Mouse (Mus musculus) urinary bladder, adult 18-20 months (tissue): ENCODE data around the gene Serpine2.

ENCODE experiments used
- DNase-seq, 2 experiments: peaks; one replicate each; pipeline ENCODE4 v3.0.0; 2022; ENCODE audit warnings: low spot score in 2 of 2, mixed read lengths in 2 of 2

The Serpine2 gene

DNA sequence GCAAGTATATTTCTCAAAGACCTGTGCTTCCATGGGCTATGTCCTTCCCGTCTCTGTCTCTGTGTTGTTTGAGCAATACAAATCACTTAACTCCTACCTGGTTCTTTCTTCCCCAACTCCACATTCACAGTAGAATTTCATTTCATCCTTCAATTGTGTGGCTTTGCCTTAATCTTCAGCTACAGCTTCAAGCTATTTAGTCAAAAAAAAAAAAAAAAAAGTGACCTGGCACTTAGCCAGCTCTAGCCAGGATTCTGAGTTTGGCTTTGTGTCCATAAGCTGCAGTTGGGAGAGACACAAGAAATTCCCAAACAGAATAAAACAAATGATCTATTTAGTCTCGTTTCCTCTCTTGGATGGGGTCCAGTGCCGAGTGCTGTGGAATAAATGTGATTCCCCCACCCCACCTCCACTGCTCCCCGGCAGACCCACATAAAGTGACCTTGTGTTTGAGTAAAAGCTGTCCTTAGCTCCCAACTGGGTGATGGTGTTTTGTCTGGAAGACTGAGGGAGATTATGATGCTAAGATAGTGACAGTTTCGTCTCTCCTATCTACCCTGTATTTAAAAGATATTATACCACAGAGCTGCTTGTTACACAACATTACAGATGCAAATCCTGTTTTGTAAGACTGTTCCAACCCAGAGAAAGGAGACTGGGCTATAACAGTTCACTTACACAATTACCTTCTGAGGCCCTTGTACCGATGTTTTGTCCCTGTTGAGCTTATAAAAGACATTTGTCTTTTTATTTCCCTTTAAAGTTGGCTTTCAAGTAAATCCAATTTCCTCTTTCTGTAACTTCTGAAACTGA lies at the start of gene Serpine2:
Gene Serpine2 (minus strand): TSS at position 51 of the 813 bp plus-strand sequence.
- no peak for DNase-seq

DNA sequence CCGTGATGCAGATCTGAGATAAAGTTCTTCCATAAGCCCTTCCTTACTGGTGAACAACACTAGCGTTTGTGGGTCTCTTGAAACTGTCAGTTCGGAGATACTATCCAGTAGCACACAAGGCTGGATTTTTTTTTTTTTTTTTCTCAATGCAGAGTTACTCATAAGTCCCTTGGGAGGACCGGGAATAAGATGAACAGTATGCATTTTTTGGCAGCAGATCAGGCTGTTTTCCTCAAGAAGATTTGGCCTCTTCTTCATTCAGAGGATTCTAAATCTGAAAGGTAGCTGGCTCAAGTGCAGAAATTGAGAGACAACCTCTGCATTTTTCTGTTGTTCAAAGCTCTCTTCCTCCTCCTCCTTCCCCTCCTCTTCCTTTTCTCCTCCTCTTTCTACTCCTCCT lies 46.8 kb upstream of the Serpine2 start:
- DNase-seq, result no peak

DNA sequence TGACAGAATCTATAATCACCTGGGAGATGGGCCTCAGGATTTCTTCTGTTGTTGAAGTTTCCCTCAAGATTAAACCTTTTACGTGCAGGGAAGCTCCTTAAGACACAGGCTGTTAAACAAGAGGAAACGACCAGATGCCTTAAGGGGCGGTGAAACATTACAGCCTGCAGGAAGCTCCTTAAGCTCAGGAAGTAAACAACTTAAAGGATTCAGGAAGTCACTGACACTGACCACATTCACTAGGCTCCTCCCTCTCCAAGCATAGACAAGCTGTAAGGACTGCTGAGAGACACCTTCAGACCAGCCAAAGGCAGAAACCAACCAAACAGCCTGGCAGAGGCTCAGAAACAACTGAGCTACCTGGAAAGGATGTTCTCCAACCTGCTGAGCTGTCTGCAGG lies 44.3 kb upstream of the Serpine2 start:
- no peak for DNase-seq

DNA sequence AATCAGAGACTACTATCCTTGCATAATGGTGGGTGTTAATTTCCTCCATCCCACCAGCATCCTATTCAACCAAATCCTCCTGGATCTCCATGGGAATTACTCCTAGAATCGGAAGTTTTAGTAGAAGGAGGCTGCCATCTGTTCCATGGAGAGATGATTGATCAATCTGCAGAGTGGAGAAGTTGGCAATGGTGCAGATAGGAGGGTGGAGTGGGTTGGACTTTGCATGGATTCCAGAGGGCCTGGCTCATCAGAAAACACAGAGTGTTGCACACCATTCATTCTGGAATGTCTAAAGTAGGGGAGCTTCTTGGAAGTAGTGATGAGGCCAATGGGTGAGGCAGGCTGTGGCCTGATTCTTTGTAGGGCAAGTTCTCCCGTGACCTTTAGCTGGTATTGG lies 41.9 kb upstream of the Serpine2 start:
- DNase-seq, result no peak

DNA sequence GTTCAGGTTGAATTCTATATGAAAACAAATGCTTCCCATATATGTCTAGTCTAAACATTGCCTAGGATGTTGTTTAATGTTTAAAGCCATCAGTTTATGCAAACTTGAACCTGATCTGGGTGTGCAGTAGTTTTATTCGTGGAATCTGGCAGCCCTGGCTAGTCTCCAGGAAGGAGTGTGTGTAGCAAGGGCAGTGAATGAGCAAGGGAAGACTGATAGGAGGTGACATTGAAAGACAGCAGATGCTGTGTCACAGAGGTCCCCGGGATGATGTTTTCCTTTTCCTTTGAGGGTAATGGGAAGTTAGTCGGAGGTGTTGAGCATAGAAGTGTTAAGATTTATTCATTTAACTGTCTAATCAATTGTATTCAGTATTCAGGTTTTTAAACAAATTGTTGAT lies 21.7 kb upstream of the Serpine2 start:
- DNase-seq, result no peak

DNA sequence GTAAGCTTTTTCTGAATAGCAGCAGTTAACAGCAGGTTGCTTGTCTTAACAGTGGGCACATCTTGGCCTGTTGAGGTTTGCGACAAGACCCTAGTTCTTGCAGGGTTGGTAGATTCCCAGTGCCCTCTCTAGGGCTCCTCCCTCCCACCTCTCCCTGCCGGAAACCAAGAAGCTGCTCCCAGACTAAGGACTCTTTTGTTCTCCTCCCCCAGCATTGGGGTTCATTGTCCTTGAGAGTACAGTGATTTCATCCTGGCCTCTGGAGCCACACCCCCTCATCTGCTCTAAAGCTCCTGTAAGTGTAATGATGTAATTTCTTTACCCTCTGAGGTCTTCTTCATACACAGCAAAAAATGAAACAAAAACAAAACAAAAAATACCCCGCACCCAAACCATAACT lies 13.8 kb upstream of the Serpine2 start:
- DNase-seq, result no peak

DNA sequence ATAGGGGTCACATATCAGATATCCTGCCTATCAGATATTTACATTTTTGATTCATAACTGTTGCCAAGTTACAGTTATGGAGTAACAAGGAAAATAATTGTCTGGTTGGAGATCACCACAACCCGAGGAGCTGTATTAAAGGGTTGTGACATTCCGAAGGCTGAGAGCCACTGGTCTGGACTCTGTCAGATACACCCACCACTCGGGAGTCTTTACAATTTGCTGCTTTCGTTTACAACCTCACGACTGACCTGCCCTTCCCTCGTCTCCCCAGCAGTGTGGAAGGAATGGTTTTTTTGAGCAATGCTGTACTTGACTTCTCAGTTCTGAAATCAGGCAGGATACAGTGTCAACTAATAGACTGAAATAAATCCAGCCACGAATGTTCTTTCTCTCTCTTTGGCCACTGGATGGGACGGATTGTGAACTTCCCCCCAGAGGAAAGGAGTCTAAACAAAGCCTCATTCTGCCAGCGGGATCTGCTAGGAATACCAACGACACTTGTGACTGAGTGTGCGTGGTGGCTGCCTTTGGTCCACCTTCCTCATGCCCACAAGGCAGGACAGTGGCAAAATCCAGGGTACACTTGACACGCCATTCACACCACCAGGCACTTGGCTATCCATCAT lies 455 bp downstream of the Serpine2 start:
- no peak for DNase-seq

DNA sequence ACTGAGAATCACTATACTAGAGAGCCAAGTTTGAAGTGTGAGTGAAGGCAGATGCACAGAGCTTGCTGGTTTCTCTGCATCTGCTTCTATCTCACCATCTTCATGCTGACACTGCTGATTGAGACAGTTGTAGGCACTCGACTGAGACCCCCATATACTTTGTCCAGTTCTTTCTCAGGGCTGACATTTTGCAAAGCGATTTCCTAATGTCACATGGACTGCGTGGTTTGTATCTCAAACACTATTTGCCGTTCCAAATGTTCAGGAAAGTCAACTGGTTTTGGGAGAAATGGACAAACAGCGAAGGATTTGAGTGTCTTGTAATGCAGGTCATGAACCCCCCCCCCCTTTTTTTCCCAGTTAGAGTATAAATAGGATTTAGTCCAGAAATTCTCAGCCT lies 1.0 kb downstream of the Serpine2 start:
- no peak for DNase-seq

DNA sequence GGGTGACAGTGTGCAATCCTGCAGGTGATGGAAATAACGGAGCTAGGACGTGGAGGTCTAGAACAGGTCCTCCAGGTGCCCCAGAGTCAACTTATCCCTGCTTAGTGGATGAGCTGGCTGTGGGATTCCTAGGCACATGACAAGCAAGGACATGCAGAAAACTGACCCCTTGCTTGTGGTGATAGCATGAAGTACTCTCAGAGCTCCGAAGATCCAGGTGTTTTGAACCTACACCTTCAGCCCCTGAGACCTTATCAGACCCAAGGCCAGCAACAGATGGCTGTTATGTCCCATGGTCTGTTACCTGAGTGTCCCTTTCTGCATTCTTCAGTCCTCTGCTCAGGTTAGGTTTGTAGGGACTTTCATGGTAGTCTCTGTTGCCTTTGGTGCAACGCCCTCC lies 2.0 kb downstream of the Serpine2 start:
- no peak for DNase-seq

DNA sequence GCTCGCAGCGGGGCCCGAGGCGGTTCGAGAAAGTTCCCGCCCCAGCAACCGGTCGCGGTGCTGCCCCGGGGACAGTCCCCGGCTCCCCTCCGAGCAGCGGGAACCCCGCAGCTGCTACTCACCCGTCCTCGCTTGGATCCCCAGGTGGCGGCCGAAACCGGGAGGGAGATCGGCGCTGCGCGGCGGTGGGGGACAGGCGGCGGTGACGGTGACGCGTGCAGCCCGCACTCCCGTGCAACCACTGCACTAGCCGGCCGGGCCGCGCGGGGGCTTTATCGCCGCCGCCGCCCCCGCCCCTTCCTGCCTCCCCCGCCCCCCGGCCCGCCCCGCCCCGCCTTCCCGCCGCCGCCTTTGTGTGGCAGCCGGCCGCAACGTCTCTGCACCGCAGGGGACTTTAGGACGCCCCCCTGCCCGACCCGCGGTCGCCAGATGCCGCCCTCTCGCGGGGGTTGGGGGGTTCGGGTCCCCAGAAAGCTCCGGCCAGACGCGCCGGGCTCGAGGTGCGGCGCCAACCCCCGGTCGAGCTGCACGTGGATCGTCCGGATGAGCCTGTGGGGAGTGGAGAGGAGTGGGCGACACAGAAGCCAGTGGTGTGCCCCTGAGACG lies 2.5 kb downstream of the Serpine2 start:
- peak in 1 of 2 experiments; percentile 41 for DNase-seq

DNA sequence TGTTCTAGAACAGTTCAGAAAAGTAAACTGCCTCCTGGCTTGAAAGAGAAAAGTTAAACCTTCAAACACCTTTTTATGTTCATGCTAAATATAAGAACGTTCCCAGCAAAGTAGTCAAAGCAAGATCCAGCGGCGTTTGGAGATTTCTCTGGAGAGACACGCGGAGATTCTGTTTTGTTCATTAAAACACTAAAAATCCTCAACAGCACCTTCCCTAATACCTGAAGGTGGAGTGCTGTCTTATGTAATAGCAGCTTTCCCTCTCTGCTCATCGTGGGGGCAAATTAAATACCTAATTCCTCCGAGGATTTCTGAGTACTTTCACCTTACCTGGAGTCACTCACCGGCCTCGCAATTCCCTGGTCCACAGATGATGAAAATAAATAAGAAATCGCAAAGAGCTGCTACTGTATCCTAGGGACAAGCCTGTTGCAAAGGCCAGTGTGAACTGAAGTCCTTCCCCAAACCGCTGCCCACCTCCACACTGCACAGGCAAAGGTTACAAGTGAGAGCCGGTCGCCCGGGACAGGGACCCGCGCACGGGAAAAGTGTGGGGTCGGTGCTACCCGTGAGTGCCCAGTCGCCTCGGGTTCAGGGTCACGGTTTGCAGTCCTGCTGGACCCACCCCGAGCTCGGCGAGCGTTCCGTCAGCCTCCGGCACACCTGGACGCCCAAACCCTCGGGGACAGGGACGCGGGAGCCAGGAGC lies 3.1 kb downstream of the Serpine2 start:
- no peak for DNase-seq

DNA sequence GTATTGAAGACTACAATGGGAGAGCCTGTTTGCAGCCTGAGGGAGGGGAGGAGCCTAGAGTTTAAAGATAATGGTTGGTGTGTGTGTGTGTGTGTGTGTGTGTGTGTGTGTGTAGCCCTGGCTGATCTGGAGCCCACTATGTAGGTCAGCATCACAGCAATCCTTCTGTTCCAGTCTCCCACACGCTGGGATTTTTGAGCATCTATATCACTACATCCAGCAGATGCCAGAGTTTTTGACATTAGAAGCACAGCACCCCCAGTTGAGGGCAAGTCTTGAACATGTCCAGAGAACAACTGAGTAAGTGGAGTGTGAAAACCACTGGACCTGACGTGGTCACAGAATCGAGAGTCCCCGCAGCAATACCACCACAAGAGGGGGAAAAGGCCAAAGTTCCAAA lies 4.2 kb downstream of the Serpine2 start:
- DNase-seq, result no peak

DNA sequence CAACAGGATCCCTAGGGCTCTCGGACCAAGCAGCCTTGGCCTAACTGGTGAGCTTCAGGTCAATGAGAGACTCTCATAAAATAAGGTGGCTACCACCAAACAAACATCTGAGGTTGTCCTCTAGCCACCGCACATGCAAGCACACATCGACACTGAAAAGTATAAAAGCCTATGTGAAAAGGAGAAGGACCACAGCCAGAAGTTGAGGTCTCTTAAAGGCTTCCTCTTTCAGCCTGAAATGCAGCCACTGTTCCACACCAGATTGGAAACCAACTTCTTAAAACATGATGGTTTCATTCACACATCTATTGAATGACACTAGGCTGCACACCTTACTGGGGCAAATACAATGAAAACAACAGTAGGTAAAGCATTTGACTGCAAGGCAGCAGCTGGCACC lies 7.5 kb downstream of the Serpine2 start:
- no peak for DNase-seq

DNA sequence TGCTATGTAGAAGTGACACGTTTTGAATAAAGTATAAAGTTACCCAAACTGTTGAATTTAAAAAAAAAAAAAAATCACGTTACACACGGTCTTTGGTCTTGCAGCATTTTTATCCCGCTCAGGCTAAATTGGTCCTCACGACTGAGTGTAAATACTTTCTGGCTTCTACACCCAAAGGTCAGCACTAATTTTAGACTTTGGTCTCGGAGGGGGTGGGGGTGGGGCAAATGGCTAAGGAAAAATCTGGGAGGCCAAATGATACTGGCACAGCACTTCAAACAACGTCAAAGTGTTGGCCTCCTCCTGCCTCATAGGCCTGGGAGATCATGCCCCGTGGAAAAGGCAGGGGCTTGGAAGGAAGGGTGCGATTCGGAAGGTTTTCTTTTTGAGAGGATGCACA lies 10.6 kb downstream of the Serpine2 start:
- DNase-seq, result no peak

DNA sequence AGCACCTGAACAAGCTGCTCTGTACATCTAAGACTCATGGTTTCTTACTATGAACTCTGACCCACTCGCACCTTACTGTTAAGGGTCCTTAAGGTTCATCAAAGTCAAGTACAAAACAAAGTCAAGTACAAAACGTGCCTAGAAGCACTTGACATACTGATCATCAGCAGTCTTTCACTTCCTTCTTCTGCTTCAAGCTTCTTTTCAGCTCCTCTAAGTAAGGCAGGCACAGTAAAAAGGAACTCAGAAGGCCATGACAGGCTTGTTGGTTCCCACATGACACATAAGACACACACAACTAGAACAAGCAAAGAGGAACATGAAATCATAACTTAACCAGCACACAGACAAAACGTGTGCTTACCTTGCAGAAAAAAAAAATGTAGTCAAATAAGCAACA lies 12.3 kb downstream of the Serpine2 start:
- no peak for DNase-seq

DNA sequence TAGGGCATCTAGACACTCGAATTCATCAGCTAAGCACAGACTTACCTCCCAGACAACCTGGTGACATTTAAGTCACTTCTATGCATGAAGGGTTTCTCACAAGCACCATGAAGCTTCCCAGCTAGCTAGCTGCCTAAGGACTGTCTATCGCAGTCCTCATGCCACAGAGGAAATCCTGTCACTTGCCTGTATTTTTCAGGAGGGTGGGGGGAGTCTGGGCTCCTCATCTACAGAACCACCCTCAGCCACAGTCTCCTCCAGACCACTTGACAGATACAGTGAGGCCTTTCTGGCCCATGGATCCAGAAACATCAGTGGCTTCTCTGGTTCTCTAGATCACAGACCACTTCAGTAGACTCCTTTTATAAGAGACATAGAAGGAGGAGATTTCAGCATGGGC lies 14.1 kb downstream of the Serpine2 start:
- no peak for DNase-seq

DNA sequence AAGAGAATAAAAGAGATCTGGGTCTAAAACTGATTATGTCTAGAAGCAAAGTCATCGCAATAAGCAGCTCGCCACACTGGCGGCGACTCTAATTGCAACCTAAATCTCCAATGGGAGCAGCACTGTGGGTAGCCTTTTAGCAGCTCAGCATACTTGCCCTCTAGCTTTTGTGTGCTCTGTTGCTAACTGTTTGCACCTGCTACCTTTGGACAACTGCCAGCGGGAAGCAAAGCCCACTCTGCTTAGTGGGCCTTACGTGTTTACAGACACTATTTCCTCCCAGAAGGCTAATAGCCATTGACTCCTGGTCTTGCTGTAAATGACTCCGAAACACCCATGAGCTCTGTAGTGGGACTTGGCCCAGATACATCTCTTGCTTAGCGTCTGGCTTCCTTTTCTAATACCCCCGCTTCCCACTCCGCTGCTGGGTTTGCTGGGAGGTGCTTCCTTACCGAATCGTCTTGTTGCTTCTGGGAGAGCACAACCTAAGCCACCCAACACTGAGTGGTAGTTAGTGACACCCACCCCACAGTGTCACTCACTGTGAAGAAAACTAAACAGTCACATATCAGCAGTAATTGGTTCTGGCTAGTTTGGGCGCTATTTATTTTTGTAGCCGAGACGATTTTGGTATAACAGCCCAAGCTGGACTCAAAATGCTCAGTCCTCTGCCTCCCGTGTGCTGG lies 28.1 kb downstream of the Serpine2 start:
- DNase-seq, result no peak

DNA sequence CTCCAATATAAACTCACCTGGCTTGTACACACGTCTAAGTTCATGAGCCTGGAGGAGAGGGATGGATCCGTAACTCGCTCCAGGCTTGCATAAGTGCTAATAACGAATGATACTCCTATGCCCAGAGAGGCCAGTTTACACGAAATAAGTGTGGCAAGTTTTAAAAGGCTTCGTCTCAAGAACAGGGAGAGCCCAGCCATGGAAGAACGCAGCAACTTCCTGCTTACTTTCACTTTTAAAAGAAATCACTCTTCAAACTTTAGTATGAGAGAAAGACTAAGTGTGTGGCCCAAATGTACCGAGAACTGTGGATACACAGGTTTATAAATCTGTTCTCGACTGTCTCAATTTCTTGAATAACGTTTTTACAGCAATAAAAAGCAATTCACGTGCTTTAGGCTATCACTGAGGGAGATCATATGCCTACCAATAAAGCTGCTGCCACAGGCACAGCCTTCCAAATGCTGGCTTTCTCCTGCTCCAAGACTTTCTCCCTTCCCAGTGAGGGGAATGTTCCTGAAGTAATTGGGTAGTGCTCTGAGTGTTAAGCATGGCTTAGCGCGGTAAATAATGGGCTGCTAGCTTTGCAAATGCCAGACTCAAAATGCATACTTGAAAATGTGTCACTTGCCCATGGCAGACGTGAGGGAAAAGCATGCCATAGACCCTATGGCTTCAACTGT lies 36.9 kb downstream of the Serpine2 start:
- DNase-seq, result no peak

DNA sequence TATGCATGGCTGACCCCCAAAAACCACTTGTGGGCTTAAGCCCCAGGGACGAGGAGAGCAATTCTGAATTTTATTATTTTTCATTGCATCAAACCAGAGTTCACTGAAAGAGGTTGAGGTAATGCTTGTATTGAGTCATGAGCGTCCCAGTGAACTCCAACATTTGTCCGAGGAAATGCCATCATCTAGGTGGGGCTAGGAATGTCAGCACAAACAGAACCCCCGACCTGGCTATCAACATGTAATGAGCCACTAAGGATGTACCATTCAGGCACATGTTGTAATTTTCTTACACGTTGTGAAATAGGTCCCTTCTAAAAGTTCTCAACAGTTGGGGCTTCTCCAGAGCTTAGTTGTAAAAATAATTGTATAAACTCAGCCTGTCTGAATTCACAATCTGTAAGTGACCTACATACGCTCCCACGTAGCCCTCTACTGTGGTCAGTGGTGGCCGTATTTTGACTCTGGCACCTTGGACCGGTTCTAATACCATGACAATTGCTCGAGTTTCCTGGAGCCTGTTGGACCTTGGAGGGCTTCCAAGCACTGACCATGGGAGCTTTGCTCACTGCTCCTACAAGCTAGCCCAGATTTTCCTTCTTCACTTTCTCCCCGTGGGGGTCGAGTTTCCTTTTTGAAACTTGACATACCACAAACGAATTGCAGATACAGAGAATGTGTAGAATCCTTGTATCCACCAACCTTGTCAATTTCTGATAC lies 38.0 kb downstream of the Serpine2 start:
- peak; percentile 7 to 50 for DNase-seq

DNA sequence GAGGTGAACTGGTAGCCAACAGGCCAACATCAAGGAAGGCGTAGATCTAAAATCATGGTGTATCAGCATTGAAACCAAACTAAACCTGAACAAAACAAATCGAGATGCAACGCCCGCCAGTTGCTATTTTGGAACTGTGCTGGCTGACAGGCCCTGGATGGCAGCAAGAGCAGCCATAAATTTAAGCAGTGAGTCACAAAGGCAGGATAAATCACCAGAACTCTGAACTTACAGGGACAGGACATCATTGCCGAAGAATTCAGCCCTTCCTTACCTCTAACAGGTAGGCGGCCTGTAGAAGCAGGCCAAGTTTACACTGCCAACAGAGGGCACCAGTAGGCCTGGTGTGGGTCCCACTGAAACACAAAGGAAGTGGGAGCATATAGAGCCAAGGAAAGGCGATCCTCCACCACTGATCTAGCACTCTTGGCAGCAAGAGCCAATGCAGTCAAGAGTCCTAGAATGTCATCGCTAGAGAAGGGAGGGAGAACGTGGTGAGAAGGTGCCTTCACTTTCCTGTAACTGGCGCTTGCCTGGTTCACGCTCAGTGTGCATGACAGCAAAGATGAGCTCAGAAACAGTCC lies 41.6 kb downstream of the Serpine2 start:
- DNase-seq, result no peak
